Mouse (Mus musculus): ENCODE results near the gene Prl3d3. TPM values are rescaled to one million over a fixed set of nuclear protein-coding genes. Genes with fewer than 3 reads are reported as not detected.
"Not testable (repeated sequence)": the region's sequence is repeated elsewhere in the genome, so short reads cannot be mapped to it uniquely, and the experiment has no call there.

Prl3d3 gene
- polyA plus RNA-seq (2017; shearing (Covaris generic)): not detected

DNA sequence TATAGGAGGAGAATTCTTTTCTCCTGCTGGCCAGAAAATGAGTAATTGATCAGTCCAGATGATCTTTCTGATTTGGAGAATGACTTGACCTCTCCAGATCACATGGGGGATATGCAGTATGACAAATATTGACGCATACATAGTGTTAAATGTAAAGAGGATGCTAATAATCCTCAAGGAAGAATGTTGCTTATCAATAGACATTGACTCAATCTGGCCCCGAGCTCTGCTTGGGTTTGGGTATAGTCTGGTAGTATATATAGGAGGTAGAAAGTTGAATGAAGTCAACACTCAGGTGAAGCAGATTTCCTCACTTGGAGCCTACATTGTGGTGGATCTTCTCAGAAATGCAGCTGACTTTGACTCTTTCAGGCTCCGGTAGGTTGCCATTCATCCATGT is at the start of gene Prl3d3:
Prl3d3 (plus strand) TSS at position 301 of the 400 bp plus-strand sequence.
- not testable (repeated sequence) for ATAC-seq

GRCm38 (mm10) chr13:27121398-27121797 is 35.2 kb upstream of the Prl3d3 start, which contains the start of gene Prl3d2:
TSS of gene Prl3d2 (plus strand) at chr13:27121698.
- ATAC-seq: not testable (repeated sequence)

DNA sequence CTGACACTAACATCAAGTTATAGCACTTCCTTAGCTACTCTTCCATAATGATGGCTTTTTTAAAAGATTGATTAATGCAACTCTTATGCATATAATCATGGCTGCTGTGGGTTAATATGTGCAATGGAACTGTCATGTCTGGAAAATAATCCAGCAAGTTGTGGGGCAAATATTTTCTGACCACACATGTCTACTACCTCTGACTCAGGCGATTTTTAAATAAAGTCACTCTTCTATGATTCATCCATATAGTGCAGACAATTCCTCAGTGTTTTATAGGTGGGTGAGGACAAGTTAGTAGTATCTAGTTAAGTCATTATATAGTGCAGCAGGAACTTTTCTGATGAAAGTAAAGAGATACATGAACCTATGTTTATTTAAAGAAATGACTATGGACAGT is 8.3 kb upstream of the Prl3d3 start:
- no peak for ATAC-seq

DNA sequence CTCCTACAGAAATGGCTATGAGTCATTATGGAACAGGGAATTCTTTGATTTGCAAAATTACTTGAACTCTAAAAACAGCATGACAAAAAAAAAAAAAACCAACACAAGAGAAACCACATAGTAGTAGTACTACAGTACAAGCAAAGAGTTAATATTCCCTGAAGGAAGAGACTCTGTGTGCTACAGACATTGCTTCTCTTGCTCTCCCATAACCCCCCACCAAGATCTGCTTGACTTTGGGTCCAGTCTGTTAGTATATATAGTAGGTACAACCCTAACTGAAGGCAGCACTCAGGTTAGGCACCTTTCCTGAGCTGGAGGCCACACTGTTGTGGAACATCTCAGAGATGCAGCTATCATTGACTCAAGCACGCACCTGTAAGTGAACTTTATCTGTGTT is 39.8 kb downstream of the Prl3d3 start, which contains the start of gene Prl3c1:
Prl3c1 (plus strand) TSS at position 301 of the 400 bp plus-strand sequence.
- ATAC-seq: no peak

Other genes starting within 250 kb of the Prl3d3 start
- not detected for gene Prl, start 99.2 kb upstream of the Prl3d3 start, polyA plus RNA-seq (2017; shearing (Covaris generic))
- not detected for gene Prl3d1, start 62.6 kb upstream of the Prl3d3 start, polyA plus RNA-seq (2017; shearing (Covaris generic))
- not detected for gene Prl3d2, start 35.1 kb upstream of the Prl3d3 start, polyA plus RNA-seq (2017; shearing (Covaris generic))
- gene Prl3c1, start 39.9 kb downstream of the Prl3d3 start, polyA plus RNA-seq (2017; shearing (Covaris generic)): not detected
- not detected for gene Prl3b1, start 85.1 kb downstream of the Prl3d3 start, polyA plus RNA-seq (2017; shearing (Covaris generic))
- not detected for gene Prl3a1, start 102.6 kb downstream of the Prl3d3 start, polyA plus RNA-seq (2017; shearing (Covaris generic))
- not detected for gene Prl6a1, start 155.8 kb downstream of the Prl3d3 start, polyA plus RNA-seq (2017; shearing (Covaris generic))
- not detected for gene Prl8a2, start 188.9 kb downstream of the Prl3d3 start, polyA plus RNA-seq (2017; shearing (Covaris generic))
- not detected for gene Prl2b1, start 234.1 kb downstream of the Prl3d3 start, polyA plus RNA-seq (2017; shearing (Covaris generic))

Data from inflammation-experienced regulatory T-cells, adult 6 months (primary cell).